24 mouse cellular contexts compared by ENCODE assay signal in genomic region chr3:30173812-30174211, GRCm38 (mm10).
"Had no signal": no experiment of that assay in that cellular context is flagged by ENCODE, and none has a peak within 500 bp of the region (broad histone marks: within the 10 kb centered on the region; RNA-seq: fewer than 3 reads in every experiment).

No protein-coding gene starts in this region.

- H3K27me3 ChIP-seq: limb, embryonic 13.5 days; liver, embryonic 12.5 days; liver, embryonic 15.5 days; lung, embryonic 15.5 days; megakaryocyte, embryonic 14.5 days; midbrain, embryonic 13.5 days; neural tube, embryonic 13.5 days had no signal

- H3K4me1 ChIP-seq: liver, embryonic 12.5 days; liver, embryonic 15.5 days; megakaryocyte, embryonic 14.5 days; midbrain, embryonic 10.5 days; midbrain, embryonic 13.5 days; neural tube, embryonic 13.5 days had no signal

- H3K4me3 ChIP-seq: layer of hippocampus, adult 2 months; limb, embryonic 10.5 days; limb, embryonic 13.5 days; liver, embryonic 12.5 days; liver, embryonic 15.5 days; lung, embryonic 15.5 days; megakaryocyte, embryonic 14.5 days; midbrain, embryonic 10.5 days; midbrain, embryonic 13.5 days; myocyte; neural tube, embryonic 13.5 days had no signal

- H3K4me2 ChIP-seq: limb, embryonic 13.5 days; liver, embryonic 12.5 days; liver, embryonic 15.5 days; lung, embryonic 15.5 days; midbrain, embryonic 13.5 days; neural tube, embryonic 13.5 days had no signal

- H3K36me3 ChIP-seq: liver, embryonic 12.5 days; liver, embryonic 15.5 days; lung, embryonic 15.5 days; midbrain, embryonic 10.5 days; midbrain, embryonic 13.5 days; neural tube, embryonic 13.5 days had no signal

- ATAC-seq: inflammation-experienced regulatory T-cells, adult 6 months; liver, embryonic 12.5 days; midbrain, embryonic 13.5 days; midbrain, embryonic 16.5 days had no signal

- H3K27ac ChIP-seq: kidney, postnatal 0 days; layer of hippocampus, adult 2 months; limb, embryonic 10.5 days; limb, embryonic 13.5 days; liver, embryonic 12.5 days; liver, embryonic 15.5 days; lung, embryonic 15.5 days; macrophage; midbrain, embryonic 10.5 days; midbrain, embryonic 13.5 days; neural tube, embryonic 13.5 days had no signal

- H3K9ac ChIP-seq: limb, embryonic 13.5 days; liver, embryonic 12.5 days; liver, embryonic 15.5 days; lung, embryonic 15.5 days; midbrain, embryonic 13.5 days; neural tube, embryonic 13.5 days had no signal

- H3K9me3 ChIP-seq: limb, embryonic 10.5 days; liver, embryonic 12.5 days; liver, embryonic 15.5 days; lung, embryonic 15.5 days; megakaryocyte, embryonic 14.5 days; midbrain, embryonic 10.5 days; midbrain, embryonic 13.5 days; neural tube, embryonic 13.5 days had no signal

- DNase-seq: kidney, adult 2 months; kidney, postnatal 25 days; layer of hippocampus, adult 9-11 months; liver; lung, adult 18-20 months; lung, postnatal 14 days; retina, postnatal 1 day; right cerebral cortex, postnatal 25 days; thymus, postnatal 25 days had no signal
